Mouse (Mus musculus) kidney, embryonic 14.5 days (tissue): ENCODE measurements around the gene Shank2. TPM values are rescaled to one million over a fixed set of nuclear protein-coding genes. Genes with fewer than 3 reads are reported as not detected.

ENCODE experiments used
- ATAC-seq: fragments of 200-750 bp; cut with Nextera tagmentation; 2 replicates; pipeline ENCODE4 v1.8.0; 2017; ENCODE audit warnings: moderate number of reproducible peaks, mild to moderate bottlenecking, moderate TSS enrichment, moderate library complexity; ENCODE audit not compliant: low FRiP score, low TSS enrichment
- H3K27ac ChIP-seq: fragments of 300-500 bp; sonication (generic); 2 replicates; pipeline ENCODE4 v1.5.1; 2014; ENCODE audit warnings: low read depth, mild to moderate bottlenecking, low read length, moderate library complexity, mixed read lengths
- H3K27me3 ChIP-seq: fragments of 300-500 bp; sonication (generic); 2 replicates; pipeline ENCODE4 v1.6.1; 2014; ENCODE audit warnings: mild to moderate bottlenecking, low read length; ENCODE audit not compliant: control insufficient read depth, insufficient read depth
- H3K36me3 ChIP-seq: fragments of 300-500 bp; sonication (generic); 2 replicates; pipeline ENCODE4 v1.6.1; 2014; ENCODE audit warnings: low read length, mixed read lengths; ENCODE audit not compliant: control insufficient read depth, insufficient read depth
- H3K4me1 ChIP-seq: fragments of 300-500 bp; sonication (generic); 2 replicates; pipeline ENCODE4 v1.6.1; 2014; ENCODE audit warnings: low read length, mixed read lengths; ENCODE audit not compliant: control insufficient read depth, insufficient read depth
- H3K4me2 ChIP-seq: fragments of 300-500 bp; sonication (generic); replicated peaks from 2 replicates; pipeline ENCODE4 v1.6.1; 2014; ENCODE audit warnings: low read depth, mild to moderate bottlenecking, low read length
- H3K4me3 ChIP-seq: fragments of 300-500 bp; sonication (generic); 2 replicates; pipeline ENCODE4 v1.5.1; 2014; ENCODE audit warnings: mild to moderate bottlenecking, low read length
- H3K9ac ChIP-seq: fragments of 300-500 bp; sonication (generic); 2 replicates; pipeline ENCODE4 v1.6.1; 2014; ENCODE audit warnings: low read depth, mild to moderate bottlenecking, low read length, moderate library complexity
- H3K9me3 ChIP-seq: fragments of 300-500 bp; sonication (generic); 2 replicates; pipeline ENCODE4 v1.6.1; 2016; ENCODE audit warnings: low read length; ENCODE audit not compliant: control insufficient read depth
- WGBS: fragments of 180-500 bp; shearing (Covaris S2); extraction: QIAGEN DNeasy Blood & Tissue Kit; methylation state at CpG from one replicate; pipeline ENCODE4 v1.1.7; 2014; 5-methylcytosine and 5-hydroxymethylcytosine counted together
- polyA plus RNA-seq: library from polyadenylated mRNA; unstranded; fragments of >200 nt; fragmentation: Nextera tagmentation; extraction: Ambion mirVana; gene quantifications from 2 replicates; pipeline ENCODE4 v1.2.1, GENCODE M21; 2014

Gene Shank2
- polyA plus RNA-seq, 1 experiment from 2014 or later: 3.3 TPM

DNA sequence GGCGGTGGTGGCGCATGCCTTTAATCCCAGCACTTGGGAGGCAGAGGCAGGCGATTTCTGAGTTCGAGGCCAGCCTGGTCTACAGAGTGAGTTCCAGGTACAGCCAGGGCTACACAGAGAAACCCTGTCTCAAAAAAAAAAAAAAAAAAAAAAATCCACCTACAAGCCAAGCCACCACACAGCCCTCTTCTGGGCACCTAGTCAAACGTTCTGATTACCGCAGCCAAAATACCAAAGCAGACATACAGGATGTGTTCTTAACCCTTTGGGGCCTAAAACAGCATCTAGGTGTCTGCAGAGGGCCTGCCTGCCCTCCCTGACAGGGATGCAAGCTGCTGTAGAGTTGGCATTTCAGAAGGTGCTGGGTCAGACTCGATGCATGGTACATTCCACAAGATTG lies 460.8 kb downstream of the Shank2 start:
- H3K27ac ChIP-seq: no peak overlapping the region
- H3K27me3 ChIP-seq: no peaks in the 10 kb centered on the region
- peaks cover 82% of the 10 kb centered on the region for H3K36me3 ChIP-seq
- H3K4me1 ChIP-seq: no peaks in the 10 kb centered on the region
- no peak for ATAC-seq
- H3K4me3 ChIP-seq: no peak overlapping the region
- H3K9ac ChIP-seq: no peak overlapping the region
- no peak overlapping the region for H3K4me2 ChIP-seq
- 86% methylated on average over 7 of the region's 7 CpGs for WGBS
- no peaks in the 10 kb centered on the region for H3K9me3 ChIP-seq

DNA sequence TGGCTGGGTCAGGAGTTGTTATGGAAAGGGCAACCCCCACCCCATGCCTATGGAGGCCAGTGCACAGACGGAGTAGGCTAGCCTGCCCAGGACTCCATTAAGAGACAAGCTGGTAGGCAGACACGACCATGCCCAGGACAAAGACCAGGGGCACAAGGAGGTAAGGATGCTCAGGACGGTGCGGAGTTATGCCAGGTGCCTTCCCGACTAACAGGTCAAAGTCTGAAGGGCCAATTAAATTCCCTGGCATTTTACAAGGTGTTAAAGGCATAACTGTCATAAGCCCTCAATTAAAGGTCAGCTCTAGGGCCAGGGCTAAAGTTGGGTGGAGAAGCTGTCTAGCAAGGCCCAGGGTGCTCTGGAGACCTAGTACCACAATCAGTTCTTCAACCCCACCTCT lies 467.0 kb downstream of the Shank2 start:
- peak overlapping the region; percentile 72 for H3K4me2 ChIP-seq
- no peak for ATAC-seq
- peaks cover 18% of the 10 kb centered on the region for H3K4me1 ChIP-seq
- H3K36me3 ChIP-seq: peaks cover 24% of the 10 kb centered on the region
- no peaks in the 10 kb centered on the region for H3K9me3 ChIP-seq
- H3K27ac ChIP-seq: no peak overlapping the region
- peak overlapping the region; percentile 95; the same call in 1 of the 2 replicates for H3K4me3 ChIP-seq
- peak overlapping the region; percentile 96; the same call in 1 of the 2 replicates for H3K9ac ChIP-seq
- H3K27me3 ChIP-seq: no peaks in the 10 kb centered on the region
- WGBS: 73% methylated on average over 5 of the region's 5 CpGs

DNA sequence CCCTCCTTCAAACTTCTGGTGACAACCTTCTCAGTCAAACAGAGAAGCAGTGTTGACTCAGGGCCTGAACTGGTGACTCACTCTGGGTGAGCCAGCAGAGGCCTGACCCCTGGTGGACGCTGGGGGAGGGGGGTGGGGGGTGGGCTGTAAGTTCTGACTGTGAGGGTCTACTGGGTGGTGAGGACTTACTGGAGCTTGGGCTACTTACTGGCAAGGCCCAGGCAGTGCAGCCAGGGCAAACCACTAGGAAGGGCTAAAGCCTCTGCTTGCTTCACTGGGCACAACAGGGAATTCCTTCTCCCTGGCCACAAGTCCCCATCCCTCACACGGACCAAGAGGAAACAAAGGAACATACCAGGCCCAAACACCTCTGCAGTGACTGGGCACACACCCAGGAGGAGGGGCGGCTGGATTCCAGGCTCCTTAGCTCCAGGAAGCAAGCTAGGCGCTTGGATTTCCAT lies 467.5 kb downstream of the Shank2 start:
- peak; percentile 22 for ATAC-seq
- Histone ChIP-seq H3K9ac (peak overlapping the region; percentile 96), H3K4me3 (peak overlapping the region; percentile 95), H3K4me1 (peaks cover 18% of the 10 kb centered on the region), H3K4me2 (peak overlapping the region; percentile 72), H3K9me3 (no peaks in the 10 kb centered on the region), H3K27ac (peak overlapping the region; percentile 78), H3K36me3 (peaks cover 20% of the 10 kb centered on the region), H3K27me3 (no peaks in the 10 kb centered on the region)
- 10% methylated on average over 4 of the region's 4 CpGs for WGBS

DNA sequence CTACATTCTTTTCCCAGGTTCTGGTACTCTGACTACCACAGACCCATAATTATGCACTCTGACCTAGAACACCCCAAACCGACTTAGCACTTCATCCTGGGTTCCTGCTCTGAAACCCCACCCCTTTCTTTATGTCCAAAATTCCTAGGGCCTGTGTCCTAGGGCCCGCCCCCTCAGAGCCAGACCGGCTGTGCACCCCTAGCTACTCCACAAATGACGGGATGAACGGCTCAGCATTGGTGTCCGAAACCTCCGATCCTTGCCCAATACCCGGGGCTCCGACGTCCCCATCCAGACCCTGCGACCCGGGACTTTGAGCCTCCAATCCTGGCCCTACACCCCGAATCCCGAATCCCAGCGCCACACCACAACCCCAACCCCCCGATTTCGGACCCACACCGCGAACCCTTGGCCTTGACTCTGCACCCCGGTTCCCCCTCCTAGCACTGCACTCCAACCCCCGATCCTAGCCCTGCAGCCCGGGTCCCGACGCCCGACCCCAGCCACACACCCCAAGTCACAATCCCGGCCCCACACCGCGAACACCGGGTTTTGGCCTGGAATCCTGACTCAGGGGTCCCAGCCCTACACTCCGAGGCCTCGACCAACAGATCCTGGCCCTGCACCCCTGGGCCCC lies 468.3 kb downstream of the Shank2 start:
- Histone ChIP-seq H3K9ac (peak overlapping the region; percentile 96), H3K27ac (peak overlapping the region; percentile 78), H3K27me3 (no peaks in the 10 kb centered on the region), H3K4me1 (peaks cover 18% of the 10 kb centered on the region), H3K9me3 (no peaks in the 10 kb centered on the region), H3K4me2 (peak overlapping the region; percentile 72), H3K4me3 (peak overlapping the region; percentile 95), H3K36me3 (peaks cover 12% of the 10 kb centered on the region; the same call in 1 of the 2 replicates)
- WGBS: 1% methylated on average over 31 of the region's 31 CpGs
- peak; percentile 21; the same call in 1 of the 2 replicates for ATAC-seq

DNA sequence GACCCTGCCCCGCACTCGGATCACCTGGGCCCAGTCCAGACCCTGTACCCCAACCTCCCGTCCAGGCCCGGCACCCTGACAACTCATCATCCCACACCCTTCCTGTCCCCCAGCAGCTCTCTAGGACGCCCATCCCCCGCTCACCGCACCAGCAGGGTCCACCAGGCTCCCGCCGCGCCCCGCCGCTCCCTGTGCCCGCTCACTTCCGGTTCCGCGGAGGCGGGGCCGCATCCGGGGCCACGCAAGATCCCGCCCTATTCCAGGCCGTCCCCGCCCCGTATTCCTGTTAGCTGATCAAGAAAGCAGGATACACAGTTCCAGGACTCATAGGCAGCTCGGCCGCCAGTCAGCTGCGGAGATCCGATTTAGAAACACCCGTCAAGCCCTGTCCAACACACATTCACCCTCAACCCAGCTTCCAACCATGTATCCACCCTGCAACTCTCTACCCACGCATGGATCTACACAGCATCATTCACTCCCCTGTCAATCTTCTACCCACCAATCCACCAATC lies 468.9 kb downstream of the Shank2 start, which contains the start of gene Cttn:
Gene Cttn, minus strand, starts transcription at position 465 of the 515 bp plus-strand sequence.
- Histone ChIP-seq H3K9me3 (no peaks in the 10 kb centered on the region), H3K4me2 (peak within 1 kb of the TSS; percentile 72), H3K27me3 (no peaks in the 10 kb centered on the region), H3K9ac (peak within 1 kb of the TSS; percentile 96), H3K27ac (peak within 1 kb of the TSS; percentile 72; the same call in 1 of the 2 replicates), H3K36me3 (peaks cover 6% of the 10 kb centered on the region), H3K4me1 (peaks cover 18% of the 10 kb centered on the region), H3K4me3 (peak within 1 kb of the TSS; percentile 95)
- peak; percentile 96 for ATAC-seq
- WGBS: under 1% methylated on average over 30 of the region's 30 CpGs

DNA sequence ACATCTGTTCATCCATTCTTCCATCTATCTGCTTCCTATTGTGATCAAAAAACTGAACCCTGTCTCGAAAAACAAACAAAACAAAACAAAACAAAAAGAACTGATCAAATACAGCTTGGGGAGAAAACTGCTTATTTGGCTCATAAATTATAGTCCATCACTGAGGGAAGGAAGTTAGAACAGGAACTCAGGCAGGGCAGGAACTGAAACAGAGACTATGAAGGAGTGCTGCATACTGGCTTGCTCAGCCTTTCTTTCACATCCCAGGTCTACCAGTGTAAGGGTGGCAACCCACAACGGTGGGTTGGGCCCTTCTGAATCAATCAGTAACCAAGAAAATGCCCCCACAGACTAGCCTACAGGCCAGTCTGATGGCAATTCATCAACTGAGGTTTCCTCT lies 469.4 kb downstream of the Shank2 start:
- no peak for ATAC-seq
- Histone ChIP-seq H3K27ac (peak overlapping the region; percentile 72; the same call in 1 of the 2 replicates), H3K27me3 (no peaks in the 10 kb centered on the region), H3K4me2 (peak overlapping the region; percentile 72), H3K36me3 (peaks cover 9% of the 10 kb centered on the region), H3K4me1 (peaks cover 18% of the 10 kb centered on the region), H3K9ac (peak overlapping the region; percentile 96; the same call in 1 of the 2 replicates), H3K9me3 (no peaks in the 10 kb centered on the region), H3K4me3 (peak overlapping the region; percentile 95)
- WGBS: 78% methylated on average over 2 of the region's 2 CpGs

DNA sequence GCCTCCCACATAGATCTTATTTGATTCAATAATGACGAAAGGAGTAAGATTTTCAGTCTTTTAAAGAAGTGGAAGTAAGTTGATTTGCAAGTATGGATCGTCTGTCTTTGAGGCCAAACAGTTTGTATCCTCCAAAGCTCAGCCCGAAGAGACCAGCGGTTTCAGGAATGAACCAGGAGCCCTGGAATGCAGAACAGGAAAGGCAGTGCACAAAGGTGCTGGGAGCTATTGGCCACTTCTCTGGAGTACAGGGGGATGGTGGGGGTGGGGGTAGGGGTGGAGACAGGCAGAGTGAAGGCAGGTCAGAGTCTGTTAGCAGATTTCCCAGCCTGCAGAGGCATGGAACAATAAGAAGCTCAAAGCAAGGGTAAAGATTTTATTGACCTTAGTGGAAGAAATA lies 471.8 kb downstream of the Shank2 start:
- no peak overlapping the region for H3K4me2 ChIP-seq
- H3K27me3 ChIP-seq: no peaks in the 10 kb centered on the region
- H3K9ac ChIP-seq: no peak overlapping the region
- 61% methylated on average over 4 of the region's 4 CpGs for WGBS
- ATAC-seq: no peak
- H3K36me3 ChIP-seq: peaks cover 18% of the 10 kb centered on the region
- H3K4me3 ChIP-seq: no peak overlapping the region
- H3K4me1 ChIP-seq: peaks cover 12% of the 10 kb centered on the region
- no peak overlapping the region for H3K27ac ChIP-seq
- no peaks in the 10 kb centered on the region for H3K9me3 ChIP-seq
